Mouse (Mus musculus) adipocyte (in vitro differentiated cells): ENCODE measurements around the gene Cftr.

Experiments used
- DNase-seq: peaks from one replicate; pipeline ENCODE4 v3.0.0-alpha.2; 2016; ENCODE audit warnings: low spot score

Gene Cftr

GRCm38 (mm10) chr6:18170311-18170922 is at the start of gene Cftr:
Gene Cftr (plus strand): TSS chr6:18170687.
- DNase-seq, result no peak

GRCm38 (mm10) chr6:18127206-18127983 is 43.1 kb upstream of the Cftr start:
- DNase-seq, result no peak

GRCm38 (mm10) chr6:18128059-18128458 is 42.4 kb upstream of the Cftr start:
- DNase-seq, result no peak

DNA sequence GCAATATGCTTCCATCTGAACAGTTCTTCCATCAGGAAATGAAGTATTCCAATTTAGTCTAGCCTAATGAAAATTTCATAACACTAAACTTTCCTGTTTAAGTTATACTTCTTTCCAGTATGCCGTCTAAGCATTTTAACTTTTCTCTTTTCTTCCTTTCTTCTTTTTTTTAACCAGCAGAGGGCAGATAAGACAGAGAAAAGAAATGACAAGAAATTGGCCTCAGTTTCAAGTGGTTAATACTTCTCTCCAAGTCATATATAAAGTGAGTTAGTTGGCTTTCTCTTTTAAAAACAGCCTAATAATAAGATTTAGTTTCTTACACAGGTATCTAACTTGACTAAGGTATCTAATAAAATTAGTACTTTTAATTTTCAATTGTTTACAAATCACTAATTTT is 35.2 kb upstream of the Cftr start:
- DNase-seq, result peak; percentile 8

GRCm38 (mm10) chr6:18153031-18153430 is 17.5 kb upstream of the Cftr start:
- DNase-seq, result peak; percentile 25

GRCm38 (mm10) chr6:18169618-18170017 is 869 bp upstream of the Cftr start:
- no peak for DNase-seq

DNA sequence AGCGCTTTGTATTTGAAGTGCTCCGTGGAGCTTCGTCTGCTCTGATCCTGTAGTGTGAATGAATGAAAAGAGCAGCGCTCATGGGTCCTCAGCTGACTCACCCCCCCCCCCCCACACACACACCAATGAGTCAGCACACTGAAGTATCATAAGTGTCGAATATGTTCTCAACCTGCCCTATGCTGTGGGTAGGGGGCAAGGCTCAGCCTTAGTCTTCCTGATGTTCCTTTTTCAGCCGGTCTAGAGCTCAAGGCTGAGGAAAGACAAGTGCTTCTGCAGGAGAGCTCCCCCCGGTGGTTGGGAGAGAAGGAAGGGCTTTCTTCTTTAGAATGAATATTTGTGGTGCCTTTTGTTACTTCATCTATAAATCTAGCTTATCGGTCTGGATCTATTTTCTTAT is 1.1 kb downstream of the Cftr start:
- peak; percentile 19 for DNase-seq

DNA sequence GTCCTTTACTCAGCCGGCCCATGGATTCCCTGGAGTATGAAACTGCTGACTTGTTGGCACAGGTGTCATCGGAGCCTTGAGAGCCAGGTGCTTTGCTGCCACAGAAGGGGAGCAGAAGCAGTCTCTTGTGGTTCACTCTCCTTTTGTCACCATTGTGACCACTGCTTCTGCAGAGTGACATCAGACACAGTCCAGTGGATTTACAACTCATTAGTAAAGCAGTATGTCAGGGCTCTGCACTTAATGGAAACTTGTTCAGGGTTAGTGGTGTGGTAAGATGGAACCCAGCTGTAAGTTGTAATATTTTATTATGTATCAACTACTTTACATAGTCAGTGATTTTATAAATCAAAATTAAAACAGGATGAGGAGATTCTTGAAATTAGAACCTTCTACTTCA is 7.0 kb downstream of the Cftr start:
- no peak for DNase-seq

- no peak for DNase-seq
Observed at GRCm38 (mm10) chr6:18180665-18181064, 10.2 kb downstream of the Cftr start.

GRCm38 (mm10) chr6:18182903-18183302 is 12.4 kb downstream of the Cftr start:
- DNase-seq, result no peak

DNA sequence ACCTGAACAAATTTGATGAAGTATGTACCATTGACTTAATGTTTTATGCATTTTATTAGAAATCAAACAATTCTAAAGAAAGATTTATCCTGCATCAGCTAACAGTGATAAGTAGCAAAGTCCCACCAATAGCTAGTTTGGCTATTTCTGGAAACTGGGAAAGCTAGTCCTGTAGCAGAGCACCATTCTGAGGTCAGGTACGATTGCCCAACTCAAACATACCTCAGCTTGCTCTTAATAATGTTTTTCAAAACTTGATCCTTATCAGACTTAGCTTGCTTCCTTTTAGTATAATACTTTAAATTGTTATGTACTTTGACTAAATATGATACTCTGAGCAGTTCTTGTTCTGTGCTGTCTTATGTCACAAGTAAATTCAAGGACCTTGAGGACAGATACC is 50.2 kb downstream of the Cftr start:
- DNase-seq, result no peak

GRCm38 (mm10) chr6:18223206-18223605 is 52.7 kb downstream of the Cftr start:
- DNase-seq, result no peak

- no peak for DNase-seq
Observed at GRCm38 (mm10) chr6:18225157-18225556, 54.7 kb downstream of the Cftr start.

- no peak for DNase-seq
Observed at GRCm38 (mm10) chr6:18246495-18246894, 76.0 kb downstream of the Cftr start.

- no peak for DNase-seq
Observed at GRCm38 (mm10) chr6:18247891-18248463, 77.5 kb downstream of the Cftr start.

- DNase-seq, result no peak
Observed at GRCm38 (mm10) chr6:18248464-18248863, 78.0 kb downstream of the Cftr start.

DNA sequence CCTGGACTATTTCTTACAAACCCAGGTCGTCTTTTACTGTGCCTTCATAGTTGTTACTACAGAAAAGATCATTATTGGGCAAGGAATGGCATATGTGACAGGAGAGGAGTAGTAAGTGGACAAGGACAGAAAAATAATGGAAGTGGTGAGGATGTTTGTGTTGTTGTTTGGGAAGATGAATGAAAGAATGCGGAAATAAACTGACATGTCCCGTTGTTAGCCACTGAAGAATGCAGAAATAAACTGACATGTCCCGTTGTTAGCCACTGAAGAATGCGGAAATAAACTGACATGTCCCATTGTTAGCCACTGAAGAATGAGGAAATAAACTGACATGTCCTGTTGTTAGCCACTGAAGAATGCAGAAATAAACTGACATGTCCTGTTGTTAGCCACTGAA is 84.1 kb downstream of the Cftr start:
- DNase-seq, result no peak

- no peak for DNase-seq
Observed at GRCm38 (mm10) chr6:18270983-18271382, 100.5 kb downstream of the Cftr start.

- DNase-seq, result no peak
Observed at GRCm38 (mm10) chr6:18300781-18301180, 130.3 kb downstream of the Cftr start.

DNA sequence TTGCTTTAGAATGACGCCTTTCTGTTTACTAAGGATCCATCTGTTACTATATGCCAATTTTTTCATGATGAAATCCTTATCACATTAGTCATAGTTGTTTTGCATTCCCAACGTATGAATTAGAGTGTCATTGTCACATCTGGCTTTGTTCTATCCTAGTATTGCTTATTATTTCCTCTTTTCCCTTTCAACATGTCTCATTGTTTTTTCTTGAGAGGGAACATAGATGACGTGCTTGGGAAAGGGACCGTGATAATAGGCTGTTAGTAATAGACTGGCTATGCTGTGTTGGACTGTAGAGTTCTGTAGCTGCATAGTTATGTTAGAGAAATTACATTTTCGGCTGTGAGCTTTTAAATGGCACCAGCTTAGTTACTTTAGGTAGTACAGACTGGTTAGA is 131.6 kb downstream of the Cftr start:
- no peak for DNase-seq

- no peak for DNase-seq
Observed at GRCm38 (mm10) chr6:18303228-18303627, 132.7 kb downstream of the Cftr start.

- DNase-seq, result no peak
Observed at GRCm38 (mm10) chr6:18305130-18305529, 134.6 kb downstream of the Cftr start.

GRCm38 (mm10) chr6:18310983-18311382 is 140.5 kb downstream of the Cftr start:
- DNase-seq, result no peak
